Mouse (Mus musculus): ENCODE measurements around the gene Cdkal1. TPM values are rescaled to one million over a fixed set of nuclear protein-coding genes. Genes with fewer than 3 reads are reported as not detected.

Cdkal1 gene
- polyA plus RNA-seq, 1 experiment from 2014 or later, result 28.2 TPM

DNA sequence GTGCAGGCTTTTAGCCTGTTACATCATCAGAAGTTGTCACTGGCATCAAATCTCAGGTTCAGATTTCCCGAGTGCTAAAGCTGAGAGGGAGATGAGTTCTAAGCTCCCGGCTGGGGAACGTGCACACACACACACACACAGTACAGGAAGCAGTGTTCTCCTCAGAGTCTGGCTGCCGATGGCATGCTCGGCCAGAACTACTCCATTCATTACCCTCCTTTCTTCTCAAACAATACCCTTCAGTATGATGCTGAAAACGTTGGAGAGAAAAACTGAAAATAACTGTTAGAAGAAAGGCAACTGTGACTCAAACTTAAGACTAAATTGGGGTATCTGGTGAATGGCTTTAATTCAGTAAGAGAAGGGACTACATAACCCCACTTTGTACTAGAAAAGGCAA is 491.5 kb downstream of the Cdkal1 start:
- H3K27me3 ChIP-seq (replicated peaks), result no peaks in the 10 kb centered on the region
- no peak overlapping the region for H3K4me2 ChIP-seq (replicated peaks)
- no peak overlapping the region for H3K4me3 ChIP-seq
- WGBS, result 31% methylated on average over 6 of the region's 6 CpGs
- ATAC-seq (ENCODE audit: low FRiP score, low read depth), result no peak
- peaks cover 5% of the 10 kb centered on the region for H3K4me1 ChIP-seq
- no peak overlapping the region for H3K27ac ChIP-seq
- H3K36me3 ChIP-seq, result no peaks in the 10 kb centered on the region
- H3K9ac ChIP-seq, result no peak overlapping the region
- H3K9me3 ChIP-seq, result no peaks in the 10 kb centered on the region

DNA sequence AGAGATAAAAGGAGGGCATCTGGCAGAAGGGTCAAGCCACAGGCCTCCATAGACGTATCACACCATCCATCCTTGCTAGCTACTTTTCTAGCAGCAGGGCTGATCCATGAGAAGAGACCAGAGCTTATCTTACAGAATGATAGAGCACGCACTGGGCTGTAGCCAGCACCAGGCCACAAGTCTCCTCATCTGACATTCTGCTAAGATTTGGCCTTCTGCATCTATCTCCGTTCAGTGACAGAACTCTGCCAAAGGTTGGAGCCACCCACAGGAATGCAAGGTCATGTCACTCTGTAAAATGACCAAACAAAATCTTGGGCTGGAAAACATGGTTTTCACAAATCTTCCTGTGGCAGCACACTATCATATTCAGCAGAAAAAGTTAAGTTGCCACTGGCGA is 493.6 kb downstream of the Cdkal1 start:
- Histone ChIP-seq H3K4me3 (no peak overlapping the region), H3K9me3 (no peaks in the 10 kb centered on the region), H3K4me1 (peaks cover 5% of the 10 kb centered on the region), H3K4me2 (replicated peaks) (no peak overlapping the region), H3K36me3 (no peaks in the 10 kb centered on the region), H3K27me3 (replicated peaks) (no peaks in the 10 kb centered on the region), H3K27ac (no peak overlapping the region), H3K9ac (no peak overlapping the region)
- WGBS, result 87% methylated on average over 4 of the region's 4 CpGs
- no peak for ATAC-seq (ENCODE audit: low FRiP score, low read depth)

DNA sequence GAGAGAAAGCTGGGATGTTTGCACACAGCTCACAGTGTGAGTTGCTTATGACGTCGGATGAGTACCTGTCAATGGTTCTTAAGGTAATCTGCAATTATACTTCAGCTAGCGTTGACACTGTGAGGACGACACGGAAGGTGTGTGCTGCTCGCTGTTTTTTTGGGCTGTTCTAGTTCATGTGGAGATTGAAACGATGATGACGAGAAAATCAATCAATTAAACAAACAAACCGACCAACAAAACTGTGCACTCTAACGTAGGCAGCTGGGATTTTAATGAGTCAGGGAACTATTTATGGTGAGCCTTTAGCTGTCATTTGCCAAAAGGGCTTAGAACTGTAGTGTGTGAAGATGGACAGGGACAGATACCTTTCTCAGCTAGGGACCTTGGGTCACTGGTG is 494.6 kb downstream of the Cdkal1 start:
- peaks cover 13% of the 10 kb centered on the region for H3K4me1 ChIP-seq
- no peak overlapping the region for H3K4me2 ChIP-seq (replicated peaks)
- H3K27me3 ChIP-seq (replicated peaks), result no peaks in the 10 kb centered on the region
- ATAC-seq (ENCODE audit: low FRiP score, low read depth), result no peak
- H3K9me3 ChIP-seq, result no peaks in the 10 kb centered on the region
- no peak overlapping the region for H3K9ac ChIP-seq
- WGBS, result 74% methylated on average over 10 of the region's 10 CpGs
- no peak overlapping the region for H3K27ac ChIP-seq
- no peaks in the 10 kb centered on the region for H3K36me3 ChIP-seq
- no peak overlapping the region for H3K4me3 ChIP-seq

DNA sequence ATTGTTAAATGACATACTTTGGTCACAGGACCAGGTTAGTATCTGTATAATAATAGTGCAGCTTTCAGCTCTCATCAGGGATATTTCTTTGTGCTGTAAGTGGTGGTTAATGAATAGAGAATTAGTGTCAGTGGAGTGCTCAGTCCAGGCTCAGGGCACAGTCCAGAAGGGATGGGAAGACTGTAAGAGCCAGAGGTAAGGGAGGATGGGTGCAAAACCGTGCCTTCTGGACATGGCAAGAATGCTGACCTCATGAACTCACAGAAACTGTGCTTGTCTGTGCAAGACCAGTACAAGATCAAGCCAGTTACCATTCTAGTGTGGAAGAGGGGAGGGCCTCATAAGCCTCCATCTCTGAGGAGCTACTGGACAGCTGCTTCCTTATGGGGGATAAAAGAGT is 496.1 kb downstream of the Cdkal1 start:
- no peak overlapping the region for H3K27ac ChIP-seq
- no peaks in the 10 kb centered on the region for H3K27me3 ChIP-seq (replicated peaks)
- H3K9me3 ChIP-seq, result no peaks in the 10 kb centered on the region
- ATAC-seq (ENCODE audit: low FRiP score, low read depth), result no peak
- H3K36me3 ChIP-seq, result no peaks in the 10 kb centered on the region
- H3K4me3 ChIP-seq, result no peak overlapping the region
- H3K9ac ChIP-seq, result no peak overlapping the region
- H3K4me1 ChIP-seq, result peaks cover 24% of the 10 kb centered on the region
- H3K4me2 ChIP-seq (replicated peaks), result no peak overlapping the region
- WGBS, result 91% methylated on average over 1 of the region's 1 CpGs

DNA sequence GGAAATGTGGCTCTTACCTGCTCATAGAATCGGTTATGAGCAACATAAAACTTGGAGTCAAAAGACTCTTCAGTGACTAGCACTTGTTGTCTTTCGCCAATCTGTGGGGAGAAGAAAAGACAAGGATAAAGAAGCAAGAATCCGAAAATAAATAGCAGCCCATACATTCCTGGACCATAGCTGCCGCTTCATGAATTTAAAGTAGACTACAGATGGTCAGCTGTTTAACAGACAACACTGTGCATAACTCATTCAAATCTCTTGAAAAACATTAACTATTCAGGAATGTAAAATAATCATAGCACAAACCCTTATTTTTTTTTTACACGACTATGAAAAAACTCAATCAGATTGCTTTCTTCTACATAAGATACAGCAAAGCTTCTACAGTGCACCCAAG is 498.0 kb downstream of the Cdkal1 start:
- ATAC-seq (ENCODE audit: low FRiP score, low read depth), result no peak
- Histone ChIP-seq H3K4me1 (peaks cover 19% of the 10 kb centered on the region), H3K9ac (no peak overlapping the region), H3K4me2 (replicated peaks) (no peak overlapping the region), H3K27me3 (replicated peaks) (no peaks in the 10 kb centered on the region), H3K9me3 (no peaks in the 10 kb centered on the region), H3K27ac (no peak overlapping the region), H3K4me3 (no peak overlapping the region), H3K36me3 (no peaks in the 10 kb centered on the region)
- WGBS, result 83% methylated on average over 5 of the region's 5 CpGs

DNA sequence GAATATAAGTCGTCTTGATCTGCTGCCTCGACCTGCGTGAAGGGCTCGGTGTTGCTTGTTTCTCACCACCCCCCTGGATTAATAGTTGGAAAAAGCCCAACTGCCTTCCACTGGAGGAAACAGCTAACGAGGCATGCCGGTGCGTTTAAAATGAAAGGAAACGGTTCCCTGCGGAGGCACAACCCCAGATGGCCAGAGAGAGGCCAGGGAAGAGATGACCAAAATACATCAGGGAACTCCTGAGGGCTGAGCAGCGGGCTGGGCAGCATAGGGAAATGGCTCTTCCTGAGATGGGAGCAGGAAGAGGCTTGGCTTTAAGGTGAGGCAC is 499.4 kb downstream of the Cdkal1 start:
- Histone ChIP-seq H3K9ac (no peak overlapping the region), H3K4me1 (peaks cover 19% of the 10 kb centered on the region), H3K27me3 (replicated peaks) (no peaks in the 10 kb centered on the region), H3K4me2 (replicated peaks) (0 out of 2 replicates have a peak overlapping the region, but pooled peaks have one; percentile 16), H3K9me3 (no peaks in the 10 kb centered on the region), H3K27ac (no peak overlapping the region), H3K36me3 (no peaks in the 10 kb centered on the region), H3K4me3 (no peak overlapping the region)
- 28% methylated on average over 10 of the region's 10 CpGs for WGBS
- ATAC-seq (ENCODE audit: low FRiP score, low read depth), result no peak

DNA sequence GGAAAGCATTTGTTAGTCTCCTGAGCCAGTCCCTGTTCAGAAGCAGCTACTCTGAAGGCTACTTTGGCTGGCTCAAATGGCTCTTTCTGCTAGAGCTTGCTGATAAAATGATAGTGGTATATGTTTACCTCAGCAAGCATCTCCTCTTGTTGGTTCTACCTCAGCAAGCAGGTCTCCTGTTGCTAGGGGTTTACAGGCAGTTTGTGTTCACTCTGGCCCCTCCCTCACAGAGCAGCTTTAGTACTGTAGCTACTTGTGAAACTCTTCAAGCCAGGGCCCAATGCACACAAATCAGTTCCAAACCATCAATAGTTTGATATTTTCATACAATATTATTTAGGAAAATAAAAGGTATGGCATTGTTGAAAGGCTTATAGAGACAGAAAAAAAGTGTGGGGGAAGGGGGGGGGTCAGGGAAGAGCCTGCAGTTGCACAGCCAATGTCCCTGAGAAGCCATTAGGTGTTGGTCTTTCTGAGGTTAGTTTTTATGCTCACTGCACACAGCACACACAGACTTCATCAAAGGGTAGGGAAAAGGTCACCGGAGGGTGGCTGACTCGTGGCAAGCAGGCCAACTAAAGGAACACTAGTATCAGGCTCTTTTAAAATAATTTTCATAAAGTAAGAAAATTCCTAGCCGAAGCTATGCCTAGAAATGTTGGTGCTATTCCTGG is 499.9 kb downstream of the Cdkal1 start:
- WGBS, result 62% methylated on average over 3 of the region's 3 CpGs
- Histone ChIP-seq H3K9ac (no peak overlapping the region), H3K27ac (no peak overlapping the region), H3K27me3 (replicated peaks) (no peaks in the 10 kb centered on the region), H3K4me1 (peaks cover 19% of the 10 kb centered on the region), H3K4me3 (no peak overlapping the region), H3K36me3 (no peaks in the 10 kb centered on the region), H3K4me2 (replicated peaks) (no peak overlapping the region), H3K9me3 (no peaks in the 10 kb centered on the region)
- no peak for ATAC-seq (ENCODE audit: low FRiP score, low read depth)

DNA sequence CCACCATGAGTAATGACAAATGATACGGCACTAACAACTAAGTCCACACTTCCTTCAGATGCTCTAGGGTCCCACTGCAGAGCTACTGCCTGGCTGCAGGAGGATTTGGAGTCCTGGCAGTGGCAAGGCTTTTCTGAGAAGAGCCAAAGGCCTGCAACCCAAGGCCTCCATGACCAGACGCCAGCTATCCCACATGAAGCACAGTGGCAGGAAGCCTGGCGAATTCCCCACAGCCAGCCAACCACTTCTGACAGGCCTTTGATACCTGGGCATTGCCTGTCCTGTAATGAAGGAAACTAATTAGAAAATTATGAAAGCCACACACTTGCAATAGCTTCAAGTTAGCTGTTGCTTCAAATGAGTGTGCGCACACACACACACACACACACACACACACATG is 500.5 kb downstream of the Cdkal1 start:
- Histone ChIP-seq H3K4me1 (peaks cover 22% of the 10 kb centered on the region), H3K36me3 (no peaks in the 10 kb centered on the region), H3K9me3 (no peaks in the 10 kb centered on the region), H3K27ac (no peak overlapping the region), H3K9ac (no peak overlapping the region), H3K27me3 (replicated peaks) (no peaks in the 10 kb centered on the region), H3K4me2 (replicated peaks) (no peak overlapping the region), H3K4me3 (no peak overlapping the region)
- no peak for ATAC-seq (ENCODE audit: low FRiP score, low read depth)
- WGBS, result 92% methylated on average over 4 of the region's 4 CpGs

DNA sequence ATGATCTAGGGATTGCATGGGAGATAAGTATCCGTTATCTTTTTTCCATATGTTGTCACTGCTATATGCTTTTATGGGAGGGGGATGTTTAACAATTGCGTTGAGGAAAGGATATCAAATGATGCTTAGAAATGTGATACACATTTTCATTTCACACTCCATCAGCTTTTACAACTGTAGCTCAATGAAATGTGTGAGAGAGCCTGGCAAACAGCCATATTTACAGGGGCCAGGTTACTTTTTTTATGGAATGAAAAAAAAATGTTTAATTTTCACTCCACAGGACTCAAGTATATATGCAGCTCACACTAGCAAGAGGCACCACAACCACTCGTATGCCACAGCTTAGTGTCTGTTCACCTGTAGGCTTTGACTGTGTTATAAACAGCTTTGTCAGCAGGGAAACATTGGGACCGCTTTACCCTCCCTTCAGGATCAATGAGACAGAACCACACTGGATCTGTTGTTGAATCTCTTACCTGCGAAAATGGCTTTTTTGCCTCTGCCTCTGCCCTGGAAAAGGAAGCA is 501.5 kb downstream of the Cdkal1 start:
- H3K36me3 ChIP-seq, result no peaks in the 10 kb centered on the region
- H3K4me3 ChIP-seq, result no peak overlapping the region
- no peak for ATAC-seq (ENCODE audit: low FRiP score, low read depth)
- H3K4me2 ChIP-seq (replicated peaks), result no peak overlapping the region
- no peaks in the 10 kb centered on the region for H3K9me3 ChIP-seq
- H3K4me1 ChIP-seq, result peaks cover 22% of the 10 kb centered on the region
- H3K27me3 ChIP-seq (replicated peaks), result no peaks in the 10 kb centered on the region
- H3K27ac ChIP-seq, result no peak overlapping the region
- WGBS, result 80% methylated on average over 5 of the region's 5 CpGs
- H3K9ac ChIP-seq, result no peak overlapping the region

DNA sequence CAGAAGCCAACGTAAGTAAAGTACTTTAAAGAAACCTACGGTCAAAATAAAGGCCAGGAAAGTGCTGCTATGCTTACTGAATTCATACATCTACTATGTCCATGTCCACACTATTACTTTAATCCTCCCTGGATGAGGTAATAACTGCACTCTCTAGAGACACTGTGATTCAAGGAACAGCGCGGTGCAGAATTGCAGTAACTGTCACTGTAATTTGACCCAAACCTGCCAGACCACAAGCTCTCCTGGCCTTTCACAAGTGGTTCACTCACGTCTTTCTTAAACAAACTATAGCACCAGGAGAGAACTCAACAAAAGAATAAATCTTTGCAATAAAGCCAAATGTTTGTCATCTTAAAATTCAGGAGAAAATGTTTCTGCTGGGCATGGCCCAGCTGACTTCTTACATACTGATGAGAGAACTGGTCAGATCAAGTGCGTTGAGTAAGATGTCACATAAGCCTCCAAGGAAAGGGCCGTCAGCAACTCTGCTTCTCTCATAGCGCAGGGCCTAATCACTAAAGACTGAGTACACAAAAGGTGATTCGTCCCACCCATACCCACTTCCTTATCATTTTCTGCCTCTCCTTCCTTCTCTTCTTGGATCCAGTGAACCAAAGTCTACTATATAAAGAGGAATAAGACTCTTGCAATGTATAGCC is 504.3 kb downstream of the Cdkal1 start:
- Histone ChIP-seq H3K4me2 (replicated peaks) (no peak overlapping the region), H3K9me3 (no peaks in the 10 kb centered on the region), H3K4me1 (peaks cover 15% of the 10 kb centered on the region), H3K27me3 (replicated peaks) (no peaks in the 10 kb centered on the region), H3K27ac (no peak overlapping the region), H3K9ac (no peak overlapping the region), H3K36me3 (peaks cover 7% of the 10 kb centered on the region; the same call in 1 of the 2 replicates), H3K4me3 (no peak overlapping the region)
- 83% methylated on average over 9 of the region's 9 CpGs for WGBS
- ATAC-seq (ENCODE audit: low FRiP score, low read depth), result no peak

DNA sequence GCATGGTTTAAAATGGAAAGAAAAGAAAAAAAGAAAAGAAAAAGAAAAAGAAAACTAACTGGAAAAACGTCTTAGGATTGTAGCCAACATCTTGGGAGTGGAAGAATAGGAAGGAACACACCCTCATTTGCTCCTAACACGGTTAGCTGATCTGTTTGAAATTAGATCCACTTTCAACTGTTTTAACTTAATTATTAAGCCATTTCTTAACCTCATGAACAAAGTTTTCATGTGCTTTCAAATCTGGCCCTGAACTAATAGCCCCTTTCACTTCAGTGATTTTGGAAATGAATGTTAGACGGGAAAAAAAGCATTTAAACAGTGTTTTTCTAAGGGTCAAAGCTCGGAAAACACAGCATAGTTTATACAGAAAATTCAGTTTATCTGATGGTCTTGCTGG is 505.5 kb downstream of the Cdkal1 start:
- Histone ChIP-seq H3K4me1 (peaks cover 4% of the 10 kb centered on the region; the same call in 1 of the 2 replicates), H3K27ac (no peak overlapping the region), H3K36me3 (peaks cover 7% of the 10 kb centered on the region; the same call in 1 of the 2 replicates), H3K4me2 (replicated peaks) (no peak overlapping the region), H3K9me3 (no peaks in the 10 kb centered on the region), H3K4me3 (no peak overlapping the region), H3K9ac (no peak overlapping the region), H3K27me3 (replicated peaks) (no peaks in the 10 kb centered on the region)
- 78% methylated on average over 4 of the region's 4 CpGs for WGBS
- no peak for ATAC-seq (ENCODE audit: low FRiP score, low read depth)

DNA sequence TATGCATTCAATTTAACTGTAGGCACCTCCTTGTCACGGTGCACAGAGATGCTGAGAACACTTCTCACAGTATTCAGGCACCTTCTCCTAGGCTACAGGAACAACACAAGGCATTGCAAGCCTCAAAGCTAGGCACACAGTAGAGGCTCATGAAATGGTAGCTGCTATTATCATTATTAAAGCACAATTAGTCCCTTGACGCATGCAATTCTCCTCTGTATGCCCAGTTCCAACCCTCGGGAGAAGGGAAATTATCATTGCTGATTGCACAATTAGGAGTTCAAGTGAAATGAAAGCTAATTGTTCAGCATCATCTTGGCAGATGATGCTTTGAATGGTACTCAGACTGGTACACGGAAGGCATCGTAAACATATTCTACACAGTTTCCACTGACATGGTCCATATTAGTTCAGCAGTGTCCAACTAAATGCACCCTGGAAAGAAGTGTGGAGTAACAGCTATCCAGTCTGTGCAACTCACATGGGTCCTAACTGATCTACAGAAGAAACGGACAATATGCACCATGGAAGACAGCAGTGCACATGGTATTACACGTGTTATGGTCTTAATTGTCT is 506.0 kb downstream of the Cdkal1 start:
- Histone ChIP-seq H3K27me3 (replicated peaks) (no peaks in the 10 kb centered on the region), H3K4me2 (replicated peaks) (no peak overlapping the region), H3K4me1 (peaks cover 2% of the 10 kb centered on the region; the same call in 1 of the 2 replicates), H3K4me3 (no peak overlapping the region), H3K9me3 (no peaks in the 10 kb centered on the region), H3K9ac (no peak overlapping the region), H3K36me3 (peaks cover 7% of the 10 kb centered on the region; the same call in 1 of the 2 replicates), H3K27ac (no peak overlapping the region)
- no peak for ATAC-seq (ENCODE audit: low FRiP score, low read depth)
- 65% methylated on average over 7 of the region's 7 CpGs for WGBS
